18 mouse cellular contexts compared by ENCODE assay signal in genomic region chr10:25920640-25921278, GRCm38 (mm10).
DNase-seq lines count a peak whose midpoint lies in the region; ATAC-seq lines count a peak whose summit lies in the region.
"Had no signal": no experiment of that assay in that cellular context is flagged by ENCODE, and none has a peak within 500 bp of the region (broad histone marks: within the 10 kb centered on the region; RNA-seq: fewer than 3 reads in every experiment).

No protein-coding gene starts in this region.

- 36% methylated on average over 4 of the region's 4 CpGs for WGBS in forebrain, embryonic 14.5 days
- 39% methylated on average over 4 of the region's 4 CpGs for WGBS in forebrain, embryonic 12.5 days
- WGBS in forebrain, embryonic 16.5 days = 19% methylated on average over 4 of the region's 4 CpGs
- 3% methylated on average over 4 of the region's 4 CpGs for WGBS in neural tube, embryonic 12.5 days

- peaks cover 4% of the 10 kb centered on the region; the same call in 1 of the 2 replicates for H3K4me1 ChIP-seq in forebrain, embryonic 14.5 days (ENCODE audit: control insufficient read depth, insufficient read depth, low read length)
- peaks cover 7% of the 10 kb centered on the region for H3K4me1 ChIP-seq in forebrain, embryonic 12.5 days
- 0 out of 2 replicates have a peak, but pooled peaks cover 2% of the 10 kb centered on the region for H3K4me1 ChIP-seq in forebrain, embryonic 16.5 days (replicated peaks; ENCODE audit: control insufficient read depth, insufficient read depth, low read length)
- peaks cover 8% of the 10 kb centered on the region for H3K4me1 ChIP-seq in neural tube, embryonic 12.5 days

- no peak; the same call in 1 of the 2 replicates for ATAC-seq in forebrain, embryonic 14.5 days
- no peak for ATAC-seq in forebrain, embryonic 12.5 days (ENCODE audit: low FRiP score)
- ATAC-seq in forebrain, embryonic 16.5 days = peak; percentile 47; the same call in 1 of the 2 replicates
- ATAC-seq in neural tube, embryonic 12.5 days (ENCODE audit: low FRiP score, low read depth) = peak; percentile 67
- ATAC-seq: intestine, postnatal 0 days had no signal

- H3K27me3 ChIP-seq in forebrain, embryonic 14.5 days (replicated peaks; ENCODE audit: control insufficient read depth, insufficient read depth, low read length) = no peaks in the 10 kb centered on the region
- no peaks in the 10 kb centered on the region for H3K27me3 ChIP-seq in forebrain, embryonic 12.5 days
- H3K27me3 ChIP-seq in forebrain, embryonic 16.5 days (replicated peaks; ENCODE audit: control insufficient read depth, insufficient read depth, low read length) = no peaks in the 10 kb centered on the region
- no peaks in the 10 kb centered on the region for H3K27me3 ChIP-seq in neural tube, embryonic 12.5 days (replicated peaks)
- H3K27me3 ChIP-seq: stomach, embryonic 15.5 days had no signal

- peak; percentile 38 for DNase-seq in forebrain, embryonic 14.5 days (ENCODE audit: low spot score)
- DNase-seq in Muller cell, postnatal 12 days (ENCODE audit: inconsistent ontology term) = peak; percentile 46
- DNase-seq in thymus, postnatal 36 days = no peak
- no peak for DNase-seq in kidney, adult 18-20 months
- DNase-seq: adrenal gland, postnatal 25 days; gastrocnemius, adult 2 months; heart, adult 2 months; kidney, postnatal 4 days; lung, postnatal 10 days; right cerebral cortex, postnatal 4 days; thymus, postnatal 4 days had no signal

- H3K4me3 ChIP-seq in forebrain, embryonic 14.5 days (ENCODE audit: low read depth, low read length) = no peak overlapping the region
- H3K4me3 ChIP-seq in forebrain, embryonic 12.5 days (replicated peaks) = no peak overlapping the region
- H3K4me3 ChIP-seq in forebrain, embryonic 16.5 days (replicated peaks; ENCODE audit: low read length) = no peak overlapping the region
- H3K4me3 ChIP-seq in neural tube, embryonic 12.5 days = no peak overlapping the region
- H3K4me3 ChIP-seq: gastrocnemius, adult 2 months; heart, adult 2 months; stomach, embryonic 15.5 days had no signal

- no peaks in the 10 kb centered on the region for H3K36me3 ChIP-seq in forebrain, embryonic 14.5 days (ENCODE audit: control insufficient read depth, insufficient read depth, low read length)
- no peaks in the 10 kb centered on the region for H3K36me3 ChIP-seq in forebrain, embryonic 12.5 days (replicated peaks)
- no peaks in the 10 kb centered on the region for H3K36me3 ChIP-seq in forebrain, embryonic 16.5 days (ENCODE audit: control insufficient read depth, insufficient read depth)
- H3K36me3 ChIP-seq in neural tube, embryonic 12.5 days = no peaks in the 10 kb centered on the region
- H3K36me3 ChIP-seq: G1E; stomach, embryonic 15.5 days had no signal

- no peaks in the 10 kb centered on the region for H3K9me3 ChIP-seq in forebrain, embryonic 14.5 days (replicated peaks; ENCODE audit: control insufficient read depth, low read length)
- no peaks in the 10 kb centered on the region for H3K9me3 ChIP-seq in forebrain, embryonic 12.5 days
- H3K9me3 ChIP-seq in forebrain, embryonic 16.5 days (ENCODE audit: control insufficient read depth, low read length) = no peaks in the 10 kb centered on the region
- no peaks in the 10 kb centered on the region for H3K9me3 ChIP-seq in neural tube, embryonic 12.5 days
- H3K9me3 ChIP-seq: stomach, embryonic 15.5 days had no signal

- H3K27ac ChIP-seq in forebrain, embryonic 14.5 days (ENCODE audit: low read depth, low read length) = no peak overlapping the region
- H3K27ac ChIP-seq in forebrain, embryonic 12.5 days = no peak overlapping the region
- no peak overlapping the region; the same call in 1 of the 2 replicates for H3K27ac ChIP-seq in forebrain, embryonic 16.5 days (ENCODE audit: low read length)
- no peak overlapping the region for H3K27ac ChIP-seq in neural tube, embryonic 12.5 days
- H3K27ac ChIP-seq: gastrocnemius, adult 2 months; heart, adult 2 months; liver, embryonic 14.5 days; stomach, embryonic 15.5 days had no signal

- H3K9ac ChIP-seq in forebrain, embryonic 14.5 days (ENCODE audit: low read length) = no peak overlapping the region
- H3K9ac ChIP-seq in forebrain, embryonic 12.5 days = no peak overlapping the region
- H3K9ac ChIP-seq in forebrain, embryonic 16.5 days (replicated peaks; ENCODE audit: low read depth, low read length) = no peak overlapping the region
- no peak overlapping the region for H3K9ac ChIP-seq in neural tube, embryonic 12.5 days
- H3K9ac ChIP-seq: liver, embryonic 14.5 days; stomach, embryonic 15.5 days had no signal

- H3K4me2 ChIP-seq in forebrain, embryonic 14.5 days (ENCODE audit: low read length) = no peak overlapping the region
- no peak overlapping the region for H3K4me2 ChIP-seq in forebrain, embryonic 12.5 days
- no peak overlapping the region for H3K4me2 ChIP-seq in forebrain, embryonic 16.5 days (ENCODE audit: low read length)
- no peak overlapping the region for H3K4me2 ChIP-seq in neural tube, embryonic 12.5 days (replicated peaks)
- H3K4me2 ChIP-seq: stomach, embryonic 15.5 days had no signal

Comparison
In these comparisons a context has a peak if more than half of its experiments do, and no peak if none do; other contexts are left out.
1. ATAC-seq: peak in forebrain, embryonic 16.5 days (single experiment) and neural tube, embryonic 12.5 days (single experiment); none in forebrain, embryonic 14.5 days (single experiment) and forebrain, embryonic 12.5 days (single experiment).
2. DNase-seq: peak in forebrain, embryonic 14.5 days (single experiment) and Muller cell, postnatal 12 days (single experiment); none in thymus, postnatal 36 days (0 of 2) and kidney, adult 18-20 months (single experiment).